Mouse (Mus musculus) midbrain, embryonic 12.5 days (tissue): ENCODE results near the gene Klf3. TPM values are rescaled to one million over a fixed set of nuclear protein-coding genes. Genes with fewer than 3 reads are reported as not detected.

Experiments used
- polyA plus RNA-seq: library from polyadenylated mRNA; unstranded; fragments of >200 nt; fragmentation: Nextera tagmentation; extraction: Ambion mirVana; gene quantifications from 2 replicates; pipeline ENCODE4 v1.2.1, GENCODE M21; 2016

The Klf3 gene
- polyA plus RNA-seq, 1 experiment from 2014 or later = 37.4 TPM

Other genes starting within 250 kb of the Klf3 start
- gene Tlr1, start 130.2 kb downstream of the Klf3 start, polyA plus RNA-seq = 0.50 and 0.63 TPM in 2 replicates
- gene Tlr6, start 156.7 kb downstream of the Klf3 start, polyA plus RNA-seq = 0.58 and 0.70 TPM in 2 replicates
- 15.3 and 21.1 TPM in 2 replicates for gene Fam114a1, start 166.7 kb downstream of the Klf3 start, polyA plus RNA-seq